Mouse (Mus musculus) kidney, embryonic 16.5 days (tissue): ENCODE measurements around the gene Ppp1r35. TPM values are rescaled to one million over a fixed set of nuclear protein-coding genes. Genes with fewer than 3 reads are reported as not detected.

Experiments used
- ATAC-seq: fragments of 200-750 bp; cut with Nextera tagmentation; 2 replicates; pipeline ENCODE4 v1.8.0; 2017; ENCODE audit warnings: moderate TSS enrichment; ENCODE audit not compliant: low FRiP score, low TSS enrichment
- H3K27ac ChIP-seq: fragments of 300-500 bp; sonication (generic); 2 replicates; pipeline ENCODE4 v1.5.1; 2014; ENCODE audit warnings: low read length
- H3K27me3 ChIP-seq: fragments of 300-500 bp; sonication (generic); 2 replicates; pipeline ENCODE4 v1.6.1; 2014; ENCODE audit warnings: low read length, control low read depth, mixed read lengths; ENCODE audit not compliant: insufficient read depth
- H3K36me3 ChIP-seq: fragments of 300-500 bp; sonication (generic); 2 replicates; pipeline ENCODE4 v1.6.1; 2014; ENCODE audit warnings: low read length, control low read depth, mixed read lengths; ENCODE audit not compliant: insufficient read depth
- H3K4me1 ChIP-seq: fragments of 300-500 bp; sonication (generic); 2 replicates; pipeline ENCODE4 v1.6.1; 2014; ENCODE audit warnings: low read length, control low read depth, mixed read lengths; ENCODE audit not compliant: insufficient read depth
- H3K4me2 ChIP-seq: fragments of 300-500 bp; sonication (generic); replicated peaks from 2 replicates; pipeline ENCODE4 v1.6.1; 2014; ENCODE audit warnings: low read depth, low read length
- H3K4me3 ChIP-seq: fragments of 300-500 bp; sonication (generic); 2 replicates; pipeline ENCODE4 v1.5.1; 2014; ENCODE audit warnings: mild to moderate bottlenecking, low read length
- H3K9ac ChIP-seq: fragments of 300-500 bp; sonication (generic); replicated peaks from 2 replicates; pipeline ENCODE4 v1.6.1; 2014; ENCODE audit warnings: low read length
- H3K9me3 ChIP-seq: fragments of 300-500 bp; sonication (generic); 2 replicates; pipeline ENCODE4 v1.6.1; 2016; ENCODE audit warnings: low read length, control low read depth
- WGBS: fragments of 180-500 bp; shearing (Covaris S2); extraction: QIAGEN DNeasy Blood & Tissue Kit; methylation state at CpG from one replicate; pipeline ENCODE4 v1.1.7; 2014; 5-methylcytosine and 5-hydroxymethylcytosine counted together
- polyA plus RNA-seq: library from polyadenylated mRNA; unstranded; fragments of >200 nt; fragmentation: Nextera tagmentation; extraction: Ambion mirVana; gene quantifications from 2 replicates; pipeline ENCODE4 v1.2.1, GENCODE M21; 2015

The Ppp1r35 gene
- polyA plus RNA-seq, 1 experiment from 2014 or later = 26.0 TPM

DNA sequence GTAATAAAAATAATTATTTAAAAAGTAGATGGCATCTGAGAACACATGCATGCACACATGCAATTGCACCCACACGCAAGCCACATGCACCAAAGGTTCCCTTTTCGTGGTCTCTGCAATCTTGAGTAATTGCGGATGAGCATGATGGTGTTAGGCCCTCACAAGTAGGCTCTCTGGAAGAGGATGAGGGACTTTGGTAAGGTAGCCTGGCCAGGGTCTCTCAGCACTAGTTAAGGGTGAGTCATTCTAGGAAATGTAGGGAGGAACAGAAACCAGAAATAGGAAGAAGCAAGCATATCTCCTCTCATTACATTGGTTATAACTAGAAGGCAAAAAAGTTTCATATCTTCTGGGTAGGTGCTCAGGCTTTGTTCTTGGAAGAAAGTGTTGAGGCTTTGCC lies 46.4 kb downstream of the Ppp1r35 start:
- Histone ChIP-seq H3K4me1 (no peaks in the 10 kb centered on the region), H3K4me2 (no peak overlapping the region), H3K27ac (no peak overlapping the region), H3K9me3 (no peaks in the 10 kb centered on the region), H3K36me3 (no peaks in the 10 kb centered on the region), H3K27me3 (no peaks in the 10 kb centered on the region), H3K4me3 (no peak overlapping the region), H3K9ac (no peak overlapping the region)
- no peak for ATAC-seq
- WGBS = 92% methylated on average over 3 of the region's 3 CpGs

DNA sequence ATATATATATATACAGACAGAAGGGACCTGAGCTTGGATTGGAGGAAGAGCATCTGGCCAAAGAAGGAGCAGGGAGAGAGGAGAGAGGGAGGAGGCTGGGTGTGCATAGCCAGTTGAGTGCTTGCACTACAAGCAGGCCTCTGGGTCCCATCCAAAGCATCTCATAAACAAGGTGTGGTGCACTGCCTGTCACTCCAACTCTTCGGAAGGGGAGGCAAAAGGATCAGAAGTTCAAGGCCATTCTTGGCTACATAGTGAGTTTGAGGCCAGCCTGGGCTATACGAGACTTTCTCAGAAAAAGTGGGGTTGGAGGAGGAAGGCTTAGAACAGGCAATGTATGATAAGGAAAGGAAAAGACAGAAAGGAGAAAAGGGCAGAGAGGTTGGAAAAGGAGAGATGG lies 47.3 kb downstream of the Ppp1r35 start:
- H3K4me2 ChIP-seq = no peak overlapping the region
- H3K9ac ChIP-seq = no peak overlapping the region
- ATAC-seq = no peak
- no peaks in the 10 kb centered on the region for H3K4me1 ChIP-seq
- WGBS = 85% methylated on average over 2 of the region's 2 CpGs
- no peaks in the 10 kb centered on the region for H3K9me3 ChIP-seq
- H3K4me3 ChIP-seq = no peak overlapping the region
- no peak overlapping the region for H3K27ac ChIP-seq
- H3K36me3 ChIP-seq = no peaks in the 10 kb centered on the region
- no peaks in the 10 kb centered on the region for H3K27me3 ChIP-seq

GRCm38 (mm10) chr5:137826421-137826820 lies 47.8 kb downstream of the Ppp1r35 start:
- Histone ChIP-seq H3K36me3 (no peaks in the 10 kb centered on the region), H3K9me3 (no peaks in the 10 kb centered on the region), H3K4me2 (no peak overlapping the region), H3K9ac (no peak overlapping the region), H3K4me1 (no peaks in the 10 kb centered on the region), H3K4me3 (no peak overlapping the region), H3K27me3 (no peaks in the 10 kb centered on the region), H3K27ac (no peak overlapping the region)
- 54% methylated on average over 7 of the region's 7 CpGs for WGBS
- ATAC-seq = no peak

DNA sequence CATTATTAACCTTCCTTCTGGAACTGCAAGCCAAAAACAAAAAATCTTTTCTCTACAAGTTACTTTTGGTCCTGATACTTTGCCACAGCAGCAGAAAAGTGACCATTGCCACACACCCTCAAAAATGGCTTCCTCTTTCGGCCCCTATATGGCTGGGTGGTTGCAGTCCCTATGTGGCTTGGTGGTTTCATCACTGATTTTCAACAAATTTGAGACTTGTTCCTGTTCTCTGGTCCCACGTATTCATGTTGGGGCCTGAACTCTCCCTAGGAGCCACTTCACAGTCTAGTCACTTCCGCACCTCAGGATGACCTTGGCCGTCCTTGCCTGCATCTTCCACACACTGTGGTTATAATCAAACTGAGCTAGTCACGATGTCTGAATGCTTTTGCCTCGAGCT lies 50.0 kb downstream of the Ppp1r35 start:
- Histone ChIP-seq H3K9me3 (no peaks in the 10 kb centered on the region), H3K4me3 (no peak overlapping the region), H3K4me2 (no peak overlapping the region), H3K4me1 (no peaks in the 10 kb centered on the region), H3K36me3 (no peaks in the 10 kb centered on the region), H3K27ac (no peak overlapping the region), H3K27me3 (no peaks in the 10 kb centered on the region), H3K9ac (no peak overlapping the region)
- ATAC-seq = no peak
- WGBS = 84% methylated on average over 6 of the region's 6 CpGs

Other genes starting within 250 kb of the Ppp1r35 start
- gene Epo, start 245.6 kb upstream of the Ppp1r35 start, polyA plus RNA-seq = 0.24 and 0.36 TPM in 2 replicates
- gene Gnb2, start 245.3 kb upstream of the Ppp1r35 start, polyA plus RNA-seq = 358 and 388 TPM in 2 replicates
- gene Actl6b, start 225.3 kb upstream of the Ppp1r35 start, polyA plus RNA-seq = 0.40 and 0.96 TPM in 2 replicates
- gene Tfr2, start 209.0 kb upstream of the Ppp1r35 start, polyA plus RNA-seq = 0.23 and 0.57 TPM in 2 replicates
- 25.2 and 28.6 TPM in 2 replicates for gene Mospd3, start 177.8 kb upstream of the Ppp1r35 start, polyA plus RNA-seq
- gene Pcolce, start 165.1 kb upstream of the Ppp1r35 start, polyA plus RNA-seq = 150 and 156 TPM in 2 replicates
- 0.09 and 0.13 TPM in 2 replicates for gene Fbxo24, start 149.8 kb upstream of the Ppp1r35 start, polyA plus RNA-seq
- 39.5 and 51.8 TPM in 2 replicates for gene Lrch4, start 149.7 kb upstream of the Ppp1r35 start, polyA plus RNA-seq
- gene Gm20605, start 149.7 kb upstream of the Ppp1r35 start, polyA plus RNA-seq = 18.4 and 20.9 TPM in 2 replicates
- 11.7 and 13.3 TPM in 2 replicates for gene Sap25, start 137.5 kb upstream of the Ppp1r35 start, polyA plus RNA-seq
- 0.94 and 1.4 TPM in 2 replicates for gene Irs3, start 133.1 kb upstream of the Ppp1r35 start, polyA plus RNA-seq
- gene Agfg2, start 94.1 kb upstream of the Ppp1r35 start, polyA plus RNA-seq = 17.2 and 21.1 TPM in 2 replicates
- 2.1 and 2.2 TPM in 2 replicates for gene Nyap1, start 37.2 kb upstream of the Ppp1r35 start, polyA plus RNA-seq
- 126 and 129 TPM in 2 replicates for gene Tsc22d4, start 33.1 kb upstream of the Ppp1r35 start, polyA plus RNA-seq
- gene Mepce, start 8.8 kb downstream of the Ppp1r35 start, polyA plus RNA-seq = 11.0 and 11.2 TPM in 2 replicates
- gene Zcwpw1, start 8.9 kb downstream of the Ppp1r35 start, polyA plus RNA-seq = 24.8 and 31.8 TPM in 2 replicates
- 0.67 and 2.0 TPM in 2 replicates for gene Pilra, start 57.4 kb downstream of the Ppp1r35 start, polyA plus RNA-seq
- 0.47 TPM in 1 of 2 replicates, not detected in the other for gene Pilrb1, start 79.3 kb downstream of the Ppp1r35 start, polyA plus RNA-seq
- 0.40 and 1.0 TPM in 2 replicates for gene Pilrb2, start 93.0 kb downstream of the Ppp1r35 start, polyA plus RNA-seq
- 0.09 TPM in 1 of 2 replicates, not detected in the other for gene Cyp3a13, start 142.8 kb downstream of the Ppp1r35 start, polyA plus RNA-seq
- gene Gjc3, start 184.2 kb downstream of the Ppp1r35 start, polyA plus RNA-seq = 0.04 TPM in 1 of 2 replicates, not detected in the other
- not detected in 2 replicates for gene Azgp1, start 202.7 kb downstream of the Ppp1r35 start, polyA plus RNA-seq
- gene Smok3a, start 242.4 kb downstream of the Ppp1r35 start, polyA plus RNA-seq = not detected in 2 replicates
- not detected in 2 replicates for gene Smok3b, start 242.6 kb downstream of the Ppp1r35 start, polyA plus RNA-seq